Mouse (Mus musculus): ENCODE results near the gene Raver1. TPM values are rescaled to one million over a fixed set of nuclear protein-coding genes. Genes with fewer than 3 reads are reported as not detected.

The Raver1 gene
- polyA plus RNA-seq, 1 experiment from 2014 or later: 43.6 TPM

GRCm38 (mm10) chr9:21132102-21132775 lies 40.4 kb upstream of the Raver1 start:
- Histone ChIP-seq H3K9me3 (replicated peaks; ENCODE audit: control insufficient read depth, low read length) (no peaks in the 10 kb centered on the region), H3K27ac (ENCODE audit: low read depth, low read length) (no peak overlapping the region), H3K36me3 (ENCODE audit: control insufficient read depth, insufficient read depth, low read length) (peaks cover 7% of the 10 kb centered on the region; the same call in 1 of the 2 replicates), H3K27me3 (replicated peaks; ENCODE audit: control insufficient read depth, insufficient read depth, low read length) (no peaks in the 10 kb centered on the region), H3K4me2 (ENCODE audit: low read length) (no peak overlapping the region), H3K4me3 (ENCODE audit: low read depth, low read length) (no peak overlapping the region), H3K9ac (ENCODE audit: low read length) (no peak overlapping the region), H3K4me1 (ENCODE audit: control insufficient read depth, insufficient read depth, low read length) (no peaks in the 10 kb centered on the region)
- WGBS: 87% methylated on average over 12 of the region's 12 CpGs
- no peak for ATAC-seq
- peak; percentile 21 for DNase-seq (ENCODE audit: low spot score)

DNA sequence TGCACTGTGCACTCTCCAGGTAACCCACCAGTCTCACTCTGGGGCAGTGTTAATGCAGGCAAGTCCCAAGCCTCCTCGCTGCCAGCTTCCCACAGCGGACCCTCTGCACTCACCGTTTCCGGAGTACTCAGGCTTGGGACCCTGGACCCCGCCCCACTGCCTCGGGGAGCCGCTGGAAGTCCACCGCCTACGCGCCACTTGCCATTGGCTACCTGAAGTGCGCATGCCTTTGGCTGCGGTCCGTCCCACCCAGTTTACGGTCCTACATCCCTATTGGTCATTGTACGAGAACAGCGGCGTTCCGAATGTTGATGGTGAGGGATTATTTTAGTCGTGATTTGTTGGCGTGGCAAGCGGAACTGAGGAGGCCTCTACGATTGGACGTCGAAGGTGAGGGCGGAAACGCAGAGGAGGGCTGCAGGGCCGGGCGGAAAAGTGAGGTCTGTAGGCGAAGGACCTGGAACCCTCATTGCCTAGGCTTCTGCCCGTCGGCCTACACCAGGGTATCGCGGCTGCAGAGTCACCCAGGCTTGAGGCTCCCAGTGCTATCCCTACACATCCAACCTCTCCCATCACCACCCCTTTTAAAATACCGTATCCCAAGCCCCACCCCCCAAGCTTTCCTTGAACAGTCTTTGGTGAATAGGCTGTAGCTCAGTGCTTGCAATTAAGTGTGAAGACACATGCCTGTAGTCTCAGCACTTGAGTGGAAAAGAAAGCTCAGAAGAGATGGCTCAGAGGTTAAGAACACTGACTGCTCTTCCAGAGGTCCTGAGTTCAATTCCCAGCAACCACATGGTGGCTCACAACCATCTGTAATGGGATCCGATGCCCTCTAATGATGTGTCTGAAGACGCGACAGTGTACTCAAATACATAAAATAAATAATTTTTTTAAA lies 39.5 kb upstream of the Raver1 start, which contains the start of gene Tyk2:
Gene Tyk2 (minus strand): TSS at position 185 of the 898 bp plus-strand sequence.
- WGBS: 7% methylated on average over 37 of the region's 37 CpGs
- peak; percentile 98 for ATAC-seq
- Histone ChIP-seq H3K4me2 (ENCODE audit: low read length) (peak within 1 kb of the TSS; percentile 57), H3K27me3 (replicated peaks; ENCODE audit: control insufficient read depth, insufficient read depth, low read length) (no peaks in the 10 kb centered on the region), H3K4me3 (ENCODE audit: low read depth, low read length) (peak within 1 kb of the TSS; percentile 55), H3K4me1 (ENCODE audit: control insufficient read depth, insufficient read depth, low read length) (no peaks in the 10 kb centered on the region), H3K36me3 (ENCODE audit: control insufficient read depth, insufficient read depth, low read length) (peaks cover 12% of the 10 kb centered on the region), H3K27ac (ENCODE audit: low read depth, low read length) (peak within 1 kb of the TSS; percentile 2; the same call in 1 of the 2 replicates), H3K9ac (ENCODE audit: low read length) (peak within 1 kb of the TSS; percentile 67), H3K9me3 (replicated peaks; ENCODE audit: control insufficient read depth, low read length) (no peaks in the 10 kb centered on the region)
- peak; percentile 99 for DNase-seq (ENCODE audit: low spot score)

- H3K27ac ChIP-seq (ENCODE audit: low read depth, low read length): no peak overlapping the region
- H3K4me2 ChIP-seq (ENCODE audit: low read length): no peak overlapping the region
- H3K9me3 ChIP-seq (replicated peaks; ENCODE audit: control insufficient read depth, low read length): no peaks in the 10 kb centered on the region
- DNase-seq (ENCODE audit: low spot score): no peak
- no peaks in the 10 kb centered on the region for H3K27me3 ChIP-seq (replicated peaks; ENCODE audit: control insufficient read depth, insufficient read depth, low read length)
- no peak for ATAC-seq
- H3K4me1 ChIP-seq (ENCODE audit: control insufficient read depth, insufficient read depth, low read length): no peaks in the 10 kb centered on the region
- peaks cover 25% of the 10 kb centered on the region for H3K36me3 ChIP-seq (ENCODE audit: control insufficient read depth, insufficient read depth, low read length)
- no peak overlapping the region for H3K4me3 ChIP-seq (ENCODE audit: low read depth, low read length)
- 95% methylated on average over 2 of the region's 2 CpGs for WGBS
- no peak overlapping the region for H3K9ac ChIP-seq (ENCODE audit: low read length)
These were observed 34.4 kb upstream of the Raver1 start for GRCm38 (mm10) chr9:21126259-21126627.

DNA sequence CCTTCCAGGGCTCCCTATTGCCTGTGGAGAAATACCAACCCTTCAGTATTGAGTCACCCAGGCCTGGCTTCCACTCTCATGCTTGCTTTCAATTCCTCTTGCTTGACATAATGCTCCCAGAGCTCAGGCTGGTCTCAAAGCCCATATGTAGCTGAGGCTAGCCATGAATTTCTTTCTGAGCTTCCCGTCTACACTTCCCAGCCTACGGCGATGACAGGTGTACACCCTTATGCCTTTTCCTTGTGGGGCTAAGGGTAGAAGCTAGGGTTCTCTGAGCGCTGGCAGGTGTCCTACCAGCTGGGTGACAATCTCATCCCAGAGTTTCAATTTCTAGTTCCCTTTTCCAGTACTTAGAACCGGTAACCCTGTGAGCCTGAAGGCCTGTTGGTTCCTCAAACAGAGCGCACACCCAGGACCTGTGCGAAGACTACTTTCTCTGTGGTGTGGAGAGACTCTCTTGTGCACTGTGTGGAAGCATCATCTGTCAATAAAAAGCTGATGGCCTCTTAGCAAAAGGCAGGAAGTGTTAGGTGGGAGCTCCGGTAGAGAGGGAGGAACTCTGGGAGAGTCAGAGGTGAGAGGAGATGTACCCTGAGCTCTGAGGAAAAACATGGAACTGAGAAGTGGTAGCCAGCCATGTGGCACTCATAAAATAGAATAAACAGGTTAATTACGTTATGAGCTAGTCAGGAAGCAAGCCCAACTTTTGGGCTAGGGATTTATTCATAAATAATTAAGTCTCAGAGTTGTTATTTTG lies 33.9 kb upstream of the Raver1 start:
- H3K9ac ChIP-seq (ENCODE audit: low read length): no peak overlapping the region
- no peaks in the 10 kb centered on the region for H3K4me1 ChIP-seq (ENCODE audit: control insufficient read depth, insufficient read depth, low read length)
- ATAC-seq (no peak), DNase-seq (ENCODE audit: low spot score) (no peak)
- peaks cover 25% of the 10 kb centered on the region for H3K36me3 ChIP-seq (ENCODE audit: control insufficient read depth, insufficient read depth, low read length)
- H3K27me3 ChIP-seq (replicated peaks; ENCODE audit: control insufficient read depth, insufficient read depth, low read length): no peaks in the 10 kb centered on the region
- no peak overlapping the region for H3K4me2 ChIP-seq (ENCODE audit: low read length)
- H3K27ac ChIP-seq (ENCODE audit: low read depth, low read length): no peak overlapping the region
- no peak overlapping the region for H3K4me3 ChIP-seq (ENCODE audit: low read depth, low read length)
- no peaks in the 10 kb centered on the region for H3K9me3 ChIP-seq (replicated peaks; ENCODE audit: control insufficient read depth, low read length)
- WGBS: 88% methylated on average over 9 of the region's 9 CpGs

DNA sequence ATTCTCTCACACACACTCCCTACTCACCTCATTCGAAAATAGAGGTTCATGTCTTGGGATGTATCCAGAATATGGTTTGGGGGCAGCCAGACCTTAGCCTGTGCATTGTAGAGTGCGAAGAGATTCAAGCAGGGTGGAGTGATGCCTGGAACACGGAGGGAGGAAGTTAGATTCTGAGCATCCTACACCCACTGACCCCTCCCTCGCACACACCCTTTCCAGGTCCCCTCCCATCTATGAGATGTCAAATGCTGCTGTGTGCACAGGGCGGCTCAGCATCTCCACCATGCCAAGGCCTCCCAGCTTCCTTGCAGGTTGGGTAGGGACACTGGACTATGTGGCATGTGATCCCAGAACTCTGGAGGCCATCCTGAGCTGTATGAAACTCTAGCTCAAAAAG lies 33.0 kb upstream of the Raver1 start:
- peaks cover 34% of the 10 kb centered on the region for H3K36me3 ChIP-seq (ENCODE audit: control insufficient read depth, insufficient read depth, low read length)
- no peak for DNase-seq (ENCODE audit: low spot score)
- no peak for ATAC-seq
- no peak overlapping the region for H3K27ac ChIP-seq (ENCODE audit: low read depth, low read length)
- no peaks in the 10 kb centered on the region for H3K9me3 ChIP-seq (replicated peaks; ENCODE audit: control insufficient read depth, low read length)
- WGBS: 83% methylated on average over 5 of the region's 5 CpGs
- no peak overlapping the region for H3K4me2 ChIP-seq (ENCODE audit: low read length)
- no peak overlapping the region for H3K4me3 ChIP-seq (ENCODE audit: low read depth, low read length)
- H3K9ac ChIP-seq (ENCODE audit: low read length): no peak overlapping the region
- no peaks in the 10 kb centered on the region for H3K4me1 ChIP-seq (ENCODE audit: control insufficient read depth, insufficient read depth, low read length)
- H3K27me3 ChIP-seq (replicated peaks; ENCODE audit: control insufficient read depth, insufficient read depth, low read length): no peaks in the 10 kb centered on the region

- Histone ChIP-seq H3K27me3 (replicated peaks; ENCODE audit: control insufficient read depth, insufficient read depth, low read length) (no peaks in the 10 kb centered on the region), H3K9me3 (replicated peaks; ENCODE audit: control insufficient read depth, low read length) (no peaks in the 10 kb centered on the region), H3K9ac (ENCODE audit: low read length) (no peak overlapping the region), H3K36me3 (ENCODE audit: control insufficient read depth, insufficient read depth, low read length) (peaks cover 31% of the 10 kb centered on the region), H3K4me2 (ENCODE audit: low read length) (no peak overlapping the region), H3K27ac (ENCODE audit: low read depth, low read length) (no peak overlapping the region), H3K4me3 (ENCODE audit: low read depth, low read length) (no peak overlapping the region), H3K4me1 (ENCODE audit: control insufficient read depth, insufficient read depth, low read length) (no peaks in the 10 kb centered on the region)
- WGBS: 94% methylated on average over 16 of the region's 16 CpGs
- no peak for DNase-seq (ENCODE audit: low spot score)
- no peak for ATAC-seq
These were observed 29.7 kb upstream of the Raver1 start for GRCm38 (mm10) chr9:21121483-21121882.

- H3K4me3 ChIP-seq (ENCODE audit: low read depth, low read length): no peak overlapping the region
- peaks cover 13% of the 10 kb centered on the region for H3K36me3 ChIP-seq (ENCODE audit: control insufficient read depth, insufficient read depth, low read length)
- no peaks in the 10 kb centered on the region for H3K4me1 ChIP-seq (ENCODE audit: control insufficient read depth, insufficient read depth, low read length)
- H3K27me3 ChIP-seq (replicated peaks; ENCODE audit: control insufficient read depth, insufficient read depth, low read length): no peaks in the 10 kb centered on the region
- no peak overlapping the region for H3K27ac ChIP-seq (ENCODE audit: low read depth, low read length)
- H3K9ac ChIP-seq (ENCODE audit: low read length): no peak overlapping the region
- DNase-seq (ENCODE audit: low spot score) (no peak), ATAC-seq (no peak)
- 81% methylated on average over 6 of the region's 6 CpGs for WGBS
- no peak overlapping the region for H3K4me2 ChIP-seq (ENCODE audit: low read length)
- no peaks in the 10 kb centered on the region for H3K9me3 ChIP-seq (replicated peaks; ENCODE audit: control insufficient read depth, low read length)
These were observed 25.3 kb upstream of the Raver1 start for GRCm38 (mm10) chr9:21117073-21117472.

DNA sequence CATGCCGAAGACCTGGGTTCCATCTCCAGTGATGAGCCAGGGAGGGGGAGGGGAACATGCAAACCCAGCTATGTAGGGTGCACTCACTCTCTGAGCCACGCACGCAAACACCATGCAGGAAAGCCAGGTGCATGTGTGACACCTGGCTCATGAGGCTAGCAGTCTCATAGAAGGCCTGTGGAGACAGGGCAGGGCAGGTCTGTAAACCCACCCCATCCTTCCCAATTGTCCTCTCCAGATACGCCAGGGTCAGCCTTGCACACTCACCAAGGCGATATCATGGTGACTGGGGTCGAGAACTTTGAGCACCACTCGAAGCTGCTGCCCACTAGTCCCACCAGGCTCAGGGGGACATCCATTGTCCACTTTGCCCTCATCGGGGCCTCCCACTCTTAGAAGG lies 23.3 kb upstream of the Raver1 start:
- no peaks in the 10 kb centered on the region for H3K27me3 ChIP-seq (replicated peaks; ENCODE audit: control insufficient read depth, insufficient read depth, low read length)
- DNase-seq (ENCODE audit: low spot score): no peak
- H3K36me3 ChIP-seq (ENCODE audit: control insufficient read depth, insufficient read depth, low read length): peaks cover 4% of the 10 kb centered on the region
- no peak overlapping the region for H3K9ac ChIP-seq (ENCODE audit: low read length)
- no peaks in the 10 kb centered on the region for H3K4me1 ChIP-seq (ENCODE audit: control insufficient read depth, insufficient read depth, low read length)
- no peak for ATAC-seq
- H3K9me3 ChIP-seq (replicated peaks; ENCODE audit: control insufficient read depth, low read length): no peaks in the 10 kb centered on the region
- no peak overlapping the region for H3K4me3 ChIP-seq (ENCODE audit: low read depth, low read length)
- H3K4me2 ChIP-seq (ENCODE audit: low read length): no peak overlapping the region
- WGBS: 83% methylated on average over 8 of the region's 8 CpGs
- H3K27ac ChIP-seq (ENCODE audit: low read depth, low read length): no peak overlapping the region
